Mouse (Mus musculus) heart, embryonic 15.5 days (tissue): ENCODE measurements around the gene Camk2b. TPM values are rescaled to one million over a fixed set of nuclear protein-coding genes. Genes with fewer than 3 reads are reported as not detected.

Experiments
- ATAC-seq: fragments of 200-750 bp; cut with Nextera tagmentation; replicated peaks from 2 replicates; pipeline ENCODE4 v1.8.0; 2017; ENCODE audit warnings: low read depth, moderate TSS enrichment; ENCODE audit not compliant: insufficient number of reproducible peaks, insufficient read depth, low FRiP score
- H3K27ac ChIP-seq: fragments of 300-500 bp; sonication (generic); 2 replicates; pipeline ENCODE4 v1.5.1; 2015; ENCODE audit warnings: mild to moderate bottlenecking, inconsistent platforms
- H3K27me3 ChIP-seq: fragments of 300-500 bp; sonication (generic); 2 replicates; pipeline ENCODE4 v1.6.1; 2015; ENCODE audit warnings: inconsistent platforms
- H3K36me3 ChIP-seq: fragments of 300-500 bp; sonication (generic); 2 replicates; pipeline ENCODE4 v1.6.1; 2015; ENCODE audit warnings: mild to moderate bottlenecking, inconsistent platforms
- H3K4me1 ChIP-seq: fragments of 300-500 bp; sonication (generic); replicated peaks from 2 replicates; pipeline ENCODE4 v1.6.1; 2015; ENCODE audit warnings: inconsistent platforms
- H3K4me2 ChIP-seq: fragments of 300-500 bp; sonication (generic); 2 replicates; pipeline ENCODE4 v1.6.1; 2015; ENCODE audit warnings: inconsistent platforms, mild to moderate bottlenecking, moderate library complexity
- H3K4me3 ChIP-seq: fragments of 300-500 bp; sonication (generic); 2 replicates; pipeline ENCODE4 v1.5.1; 2015; ENCODE audit warnings: mild to moderate bottlenecking, inconsistent platforms
- H3K9ac ChIP-seq: fragments of 300-500 bp; sonication (generic); 2 replicates; pipeline ENCODE4 v1.6.1; 2015; ENCODE audit warnings: mild to moderate bottlenecking, inconsistent platforms
- H3K9me3 ChIP-seq: fragments of 300-500 bp; sonication (generic); replicated peaks from 2 replicates; pipeline ENCODE4 v1.6.1; 2016; ENCODE audit warnings: inconsistent platforms
- WGBS: fragments of 180-500 bp; shearing (Covaris S2); methylation state at CpG from one replicate; pipeline ENCODE4 v1.1.7; 2015; ENCODE audit warnings: mixed read lengths; 5-methylcytosine and 5-hydroxymethylcytosine counted together
- polyA plus RNA-seq: library from polyadenylated mRNA; unstranded; fragments of >200 nt; fragmentation: Nextera tagmentation; extraction: Ambion mirVana; gene quantifications from 2 replicates; pipeline ENCODE4 v1.2.1, GENCODE M21; 2015

Camk2b gene
- polyA plus RNA-seq, 1 experiment from 2014 or later = 2.8 TPM

- 65% methylated on average over 9 of the region's 9 CpGs for WGBS
Observed at GRCm38 (mm10) chr11:6048208-6048607, 18.0 kb downstream of the Camk2b start.

GRCm38 (mm10) chr11:6038929-6039328 lies 27.2 kb downstream of the Camk2b start:
- WGBS = 74% methylated on average over 7 of the region's 7 CpGs
- no peak for ATAC-seq
- no peak overlapping the region for H3K9ac ChIP-seq

More at GRCm38 (mm10) chr11:6048208-6048607, 18.0 kb downstream of the Camk2b start:
- no peaks in the 10 kb centered on the region for H3K4me1 ChIP-seq
- no peak for ATAC-seq
- H3K27ac ChIP-seq = no peak overlapping the region
- H3K9me3 ChIP-seq = no peaks in the 10 kb centered on the region
- no peak overlapping the region for H3K4me2 ChIP-seq
- peaks cover 8% of the 10 kb centered on the region; the same call in 1 of the 2 replicates for H3K27me3 ChIP-seq
- no peaks in the 10 kb centered on the region for H3K36me3 ChIP-seq
- no peak overlapping the region for H3K4me3 ChIP-seq
- no peak overlapping the region for H3K9ac ChIP-seq

GRCm38 (mm10) chr11:6037686-6038085 lies 28.5 kb downstream of the Camk2b start:
- H3K27me3 ChIP-seq = no peaks in the 10 kb centered on the region
- no peak for ATAC-seq
- no peaks in the 10 kb centered on the region for H3K9me3 ChIP-seq
- H3K4me2 ChIP-seq = no peak overlapping the region
- H3K9ac ChIP-seq = no peak overlapping the region
- H3K36me3 ChIP-seq = no peaks in the 10 kb centered on the region
- 87% methylated on average over 7 of the region's 7 CpGs for WGBS
- no peaks in the 10 kb centered on the region for H3K4me1 ChIP-seq
- H3K4me3 ChIP-seq = no peak overlapping the region
- H3K27ac ChIP-seq = no peak overlapping the region

More at GRCm38 (mm10) chr11:6038929-6039328, 27.2 kb downstream of the Camk2b start:
- Histone ChIP-seq H3K27ac (no peak overlapping the region), H3K9me3 (no peaks in the 10 kb centered on the region), H3K4me3 (no peak overlapping the region), H3K4me2 (no peak overlapping the region), H3K4me1 (no peaks in the 10 kb centered on the region), H3K27me3 (no peaks in the 10 kb centered on the region), H3K36me3 (no peaks in the 10 kb centered on the region)

GRCm38 (mm10) chr11:6037198-6037597 lies 29.0 kb downstream of the Camk2b start:
- no peak overlapping the region for H3K27ac ChIP-seq
- H3K9ac ChIP-seq = no peak overlapping the region
- H3K9me3 ChIP-seq = no peaks in the 10 kb centered on the region
- H3K4me1 ChIP-seq = no peaks in the 10 kb centered on the region
- H3K4me3 ChIP-seq = no peak overlapping the region
- H3K4me2 ChIP-seq = no peak overlapping the region
- no peaks in the 10 kb centered on the region for H3K27me3 ChIP-seq
- H3K36me3 ChIP-seq = no peaks in the 10 kb centered on the region
- ATAC-seq = no peak
- 76% methylated on average over 7 of the region's 7 CpGs for WGBS

GRCm38 (mm10) chr11:6036477-6036876 lies 29.7 kb downstream of the Camk2b start:
- H3K9ac ChIP-seq = no peak overlapping the region
- no peaks in the 10 kb centered on the region for H3K4me1 ChIP-seq
- H3K27me3 ChIP-seq = no peaks in the 10 kb centered on the region
- H3K36me3 ChIP-seq = no peaks in the 10 kb centered on the region
- WGBS = 83% methylated on average over 4 of the region's 4 CpGs
- no peak overlapping the region for H3K4me2 ChIP-seq
- no peak overlapping the region for H3K4me3 ChIP-seq
- H3K9me3 ChIP-seq = no peaks in the 10 kb centered on the region
- no peak overlapping the region for H3K27ac ChIP-seq
- no peak for ATAC-seq

GRCm38 (mm10) chr11:6035521-6035920 lies 30.6 kb downstream of the Camk2b start:
- no peak overlapping the region for H3K9ac ChIP-seq
- H3K27me3 ChIP-seq = no peaks in the 10 kb centered on the region
- no peak overlapping the region for H3K4me3 ChIP-seq
- H3K4me2 ChIP-seq = no peak overlapping the region
- no peaks in the 10 kb centered on the region for H3K36me3 ChIP-seq
- no peaks in the 10 kb centered on the region for H3K9me3 ChIP-seq
- no peak for ATAC-seq
- peaks cover 6% of the 10 kb centered on the region for H3K4me1 ChIP-seq
- 68% methylated on average over 3 of the region's 3 CpGs for WGBS
- no peak overlapping the region for H3K27ac ChIP-seq

- WGBS = 82% methylated on average over 2 of the region's 2 CpGs
- no peak for ATAC-seq
- H3K4me1 ChIP-seq = peaks cover 10% of the 10 kb centered on the region
- no peaks in the 10 kb centered on the region for H3K36me3 ChIP-seq
- no peak overlapping the region for H3K9ac ChIP-seq
- H3K27ac ChIP-seq = no peak overlapping the region
- no peaks in the 10 kb centered on the region for H3K9me3 ChIP-seq
- H3K4me2 ChIP-seq = no peak overlapping the region
- no peak overlapping the region for H3K4me3 ChIP-seq
- H3K27me3 ChIP-seq = no peaks in the 10 kb centered on the region
Observed at GRCm38 (mm10) chr11:6034740-6035139, 31.4 kb downstream of the Camk2b start.

- Histone ChIP-seq H3K9ac (no peak overlapping the region), H3K27ac (no peak overlapping the region), H3K27me3 (no peaks in the 10 kb centered on the region), H3K4me1 (peaks cover 10% of the 10 kb centered on the region), H3K36me3 (no peaks in the 10 kb centered on the region), H3K9me3 (no peaks in the 10 kb centered on the region), H3K4me3 (no peak overlapping the region), H3K4me2 (no peak overlapping the region)
- no peak for ATAC-seq
- WGBS = 86% methylated on average over 5 of the region's 5 CpGs
Observed at GRCm38 (mm10) chr11:6033801-6034200, 32.4 kb downstream of the Camk2b start.

- Histone ChIP-seq H3K36me3 (no peaks in the 10 kb centered on the region), H3K9me3 (no peaks in the 10 kb centered on the region), H3K27me3 (no peaks in the 10 kb centered on the region), H3K4me1 (peaks cover 10% of the 10 kb centered on the region), H3K4me3 (no peak overlapping the region), H3K9ac (no peak overlapping the region), H3K27ac (no peak overlapping the region), H3K4me2 (no peak overlapping the region)
- WGBS = 58% methylated on average over 3 of the region's 3 CpGs
- ATAC-seq = no peak
Observed at GRCm38 (mm10) chr11:6033147-6033546, 33.0 kb downstream of the Camk2b start.

GRCm38 (mm10) chr11:6030650-6031049 lies 35.5 kb downstream of the Camk2b start:
- Histone ChIP-seq H3K4me3 (no peak overlapping the region), H3K9ac (no peak overlapping the region), H3K9me3 (no peaks in the 10 kb centered on the region), H3K4me1 (peaks cover 13% of the 10 kb centered on the region), H3K27ac (peak overlapping the region; percentile 26; the same call in 1 of the 2 replicates), H3K36me3 (no peaks in the 10 kb centered on the region), H3K4me2 (no peak overlapping the region), H3K27me3 (no peaks in the 10 kb centered on the region)
- peak; percentile 59; the same call in 1 of the 2 replicates for ATAC-seq
- 71% methylated on average over 6 of the region's 6 CpGs for WGBS

GRCm38 (mm10) chr11:6029790-6030189 lies 36.4 kb downstream of the Camk2b start:
- no peak overlapping the region for H3K4me2 ChIP-seq
- ATAC-seq = no peak
- H3K27me3 ChIP-seq = no peaks in the 10 kb centered on the region
- no peaks in the 10 kb centered on the region for H3K9me3 ChIP-seq
- H3K4me1 ChIP-seq = peaks cover 13% of the 10 kb centered on the region
- 77% methylated on average over 3 of the region's 3 CpGs for WGBS
- no peak overlapping the region for H3K4me3 ChIP-seq
- H3K9ac ChIP-seq = no peak overlapping the region
- H3K27ac ChIP-seq = no peak overlapping the region
- no peaks in the 10 kb centered on the region for H3K36me3 ChIP-seq

- Histone ChIP-seq H3K4me3 (no peak overlapping the region), H3K36me3 (no peaks in the 10 kb centered on the region), H3K9me3 (no peaks in the 10 kb centered on the region), H3K9ac (no peak overlapping the region), H3K4me1 (peaks cover 13% of the 10 kb centered on the region), H3K27me3 (no peaks in the 10 kb centered on the region), H3K27ac (no peak overlapping the region), H3K4me2 (no peak overlapping the region)
- WGBS = 77% methylated on average over 7 of the region's 7 CpGs
- ATAC-seq = no peak
Observed at GRCm38 (mm10) chr11:6028911-6029310, 37.3 kb downstream of the Camk2b start.
